Mouse (Mus musculus) liver, embryonic 11.5 days (tissue): ENCODE data around the gene Gm21964. TPM values are rescaled to one million over a fixed set of nuclear protein-coding genes. Genes with fewer than 3 reads are reported as not detected.

Experiments
- ATAC-seq: fragments of 200-750 bp; cut with Nextera tagmentation; replicated peaks from 2 replicates; pipeline ENCODE4 v1.8.0; 2017; ENCODE audit warnings: moderate number of reproducible peaks, mild to moderate bottlenecking, moderate TSS enrichment, moderate library complexity; ENCODE audit not compliant: low FRiP score
- DNase-seq: peaks from one replicate; pipeline ENCODE4 v3.0.0-alpha.2; 2017; ENCODE audit warnings: low spot score
- H3K27ac ChIP-seq: fragments of 300-500 bp; sonication (generic); 2 replicates; pipeline ENCODE4 v1.5.1; 2014; ENCODE audit warnings: mild to moderate bottlenecking, low read depth, low read length, control low read depth
- H3K27me3 ChIP-seq: fragments of 300-500 bp; sonication (generic); replicated peaks from 2 replicates; pipeline ENCODE4 v1.6.1; 2014; ENCODE audit warnings: low read length, mixed read lengths; ENCODE audit not compliant: control insufficient read depth, insufficient read depth
- H3K36me3 ChIP-seq: fragments of 300-500 bp; sonication (generic); 2 replicates; pipeline ENCODE4 v1.6.1; 2014; ENCODE audit warnings: mild to moderate bottlenecking, low read length, moderate library complexity, mixed read lengths; ENCODE audit not compliant: control insufficient read depth, insufficient read depth
- H3K4me1 ChIP-seq: fragments of 300-500 bp; sonication (generic); replicated peaks from 2 replicates; pipeline ENCODE4 v1.6.1; 2014; ENCODE audit warnings: low read length, mixed read lengths; ENCODE audit not compliant: control insufficient read depth, insufficient read depth
- H3K4me2 ChIP-seq: fragments of 300-500 bp; sonication (generic); 2 replicates; pipeline ENCODE4 v1.6.1; 2014; ENCODE audit warnings: mild to moderate bottlenecking, control low read depth, moderate library complexity
- H3K4me3 ChIP-seq: fragments of 300-500 bp; sonication (generic); 2 replicates; pipeline ENCODE4 v1.5.1; 2014; ENCODE audit warnings: low read depth, low read length, control low read depth
- H3K9ac ChIP-seq: fragments of 300-500 bp; sonication (generic); 2 replicates; pipeline ENCODE4 v1.6.1; 2014; ENCODE audit warnings: low read depth, low read length, control low read depth
- H3K9me3 ChIP-seq: fragments of 300-500 bp; sonication (generic); 2 replicates; pipeline ENCODE4 v1.6.1; 2016; ENCODE audit warnings: low read length, inconsistent platforms, mixed read lengths; ENCODE audit not compliant: control insufficient read depth
- WGBS: fragments of 180-500 bp; shearing (Covaris S2); extraction: QIAGEN DNeasy Blood & Tissue Kit; methylation state at CpG from one replicate; pipeline ENCODE4 v1.1.7; 2014; 5-methylcytosine and 5-hydroxymethylcytosine counted together
- polyA plus RNA-seq: library from polyadenylated mRNA; unstranded; fragments of >200 nt; fragmentation: Nextera tagmentation; extraction: Ambion mirVana; gene quantifications from 2 replicates; pipeline ENCODE4 v1.2.1, GENCODE M21; 2014

Gene Gm21964
- polyA plus RNA-seq, 1 experiment from 2014 or later: not detected

- no peaks in the 10 kb centered on the region for H3K36me3 ChIP-seq
- ATAC-seq (peak; percentile 80), DNase-seq (peak; percentile 63)
- no peaks in the 10 kb centered on the region for H3K9me3 ChIP-seq
- peak within 1 kb of the TSS; percentile 66 for H3K9ac ChIP-seq
- H3K4me2 ChIP-seq: peak within 1 kb of the TSS; percentile 91
- no peaks in the 10 kb centered on the region for H3K4me1 ChIP-seq
- H3K4me3 ChIP-seq: peak within 1 kb of the TSS; percentile 65
- WGBS: 9% methylated on average over 54 of the region's 54 CpGs
- H3K27me3 ChIP-seq: no peaks in the 10 kb centered on the region
- no peak within 1 kb of the TSS for H3K27ac ChIP-seq
Observed at GRCm38 (mm10) chr8:110079282-110080221, 21.5 kb upstream of the Gm21964 start, which contains the start of gene Zfp612. Gene Zfp612 (plus strand): TSS chr8:110079746.

GRCm38 (mm10) chr8:110082416-110083105 is 18.4 kb upstream of the Gm21964 start:
- Histone ChIP-seq H3K4me2 (no peak overlapping the region), H3K9ac (no peak overlapping the region), H3K27me3 (no peaks in the 10 kb centered on the region), H3K4me1 (no peaks in the 10 kb centered on the region), H3K36me3 (no peaks in the 10 kb centered on the region; the same call in 1 of the 2 replicates), H3K4me3 (no peak overlapping the region), H3K9me3 (no peaks in the 10 kb centered on the region), H3K27ac (no peak overlapping the region)
- 78% methylated on average over 11 of the region's 11 CpGs for WGBS
- ATAC-seq: no peak
- DNase-seq: no peak

- Histone ChIP-seq H3K4me3 (no peak overlapping the region), H3K9me3 (no peaks in the 10 kb centered on the region; the same call in 1 of the 2 replicates), H3K4me2 (no peak overlapping the region), H3K9ac (no peak overlapping the region), H3K4me1 (no peaks in the 10 kb centered on the region), H3K36me3 (peaks cover 14% of the 10 kb centered on the region), H3K27ac (no peak overlapping the region), H3K27me3 (no peaks in the 10 kb centered on the region)
- whole genome bisulfite sequencing: 48% methylated on average over 1 of the region's 1 CpGs
- DNase-seq: no peak
- ATAC-seq: no peak
Observed at GRCm38 (mm10) chr8:110091869-110092268, 9.1 kb upstream of the Gm21964 start.

- H3K9ac ChIP-seq: no peak overlapping the region
- no peaks in the 10 kb centered on the region for H3K4me1 ChIP-seq
- ATAC-seq: no peak
- H3K27me3 ChIP-seq: no peaks in the 10 kb centered on the region
- no peaks in the 10 kb centered on the region for H3K36me3 ChIP-seq
- H3K4me3 ChIP-seq: no peak overlapping the region
- H3K4me2 ChIP-seq: no peak overlapping the region
- 85% methylated on average over 15 of the region's 15 CpGs for WGBS
- H3K27ac ChIP-seq: no peak overlapping the region
- H3K9me3 ChIP-seq: no peaks in the 10 kb centered on the region
- no peak for DNase-seq
Observed at GRCm38 (mm10) chr8:110101676-110102075, 669 bp downstream of the Gm21964 start.

- 76% methylated on average over 3 of the region's 3 CpGs for WGBS
- no peak within 1 kb of the TSS for H3K27ac ChIP-seq
Observed at GRCm38 (mm10) chr8:110102653-110103052, 1.6 kb downstream of the Gm21964 start, which contains the start of gene Gm17720. Gene Gm17720 (minus strand): TSS chr8:110102753.

GRCm38 (mm10) chr8:110119715-110120114 is 18.7 kb downstream of the Gm21964 start:
- no peak overlapping the region for H3K4me2 ChIP-seq
- H3K27me3 ChIP-seq: no peaks in the 10 kb centered on the region
- H3K27ac ChIP-seq: no peak overlapping the region
- H3K4me1 ChIP-seq: no peaks in the 10 kb centered on the region
- no peak overlapping the region for H3K4me3 ChIP-seq
- no peak for DNase-seq
- no peak for ATAC-seq
- no peaks in the 10 kb centered on the region for H3K9me3 ChIP-seq
- no peak overlapping the region for H3K9ac ChIP-seq
- H3K36me3 ChIP-seq: no peaks in the 10 kb centered on the region
- 37% methylated on average over 6 of the region's 6 CpGs for WGBS

More at GRCm38 (mm10) chr8:110102653-110103052, 1.6 kb downstream of the Gm21964 start, which contains the start of gene Gm17720:
- Histone ChIP-seq H3K4me1 (no peaks in the 10 kb centered on the region), H3K36me3 (no peaks in the 10 kb centered on the region), H3K4me2 (no peak within 1 kb of the TSS), H3K27me3 (no peaks in the 10 kb centered on the region), H3K4me3 (no peak within 1 kb of the TSS), H3K9ac (no peak within 1 kb of the TSS), H3K9me3 (no peaks in the 10 kb centered on the region)
- ATAC-seq (no peak), DNase-seq (no peak)

- 24% methylated on average over 13 of the region's 13 CpGs for WGBS
- no peaks in the 10 kb centered on the region for H3K36me3 ChIP-seq
- no peak overlapping the region for H3K9ac ChIP-seq
- DNase-seq (peak; percentile 63), ATAC-seq (no peak)
- no peaks in the 10 kb centered on the region for H3K9me3 ChIP-seq
- no peak overlapping the region for H3K4me2 ChIP-seq
- H3K27ac ChIP-seq: no peak overlapping the region
- H3K4me3 ChIP-seq: no peak overlapping the region
- H3K4me1 ChIP-seq: no peaks in the 10 kb centered on the region
- H3K27me3 ChIP-seq: no peaks in the 10 kb centered on the region
Observed at GRCm38 (mm10) chr8:110130537-110130936, 29.5 kb downstream of the Gm21964 start.

GRCm38 (mm10) chr8:110134236-110134635 is 33.2 kb downstream of the Gm21964 start:
- Histone ChIP-seq H3K36me3 (no peaks in the 10 kb centered on the region), H3K9ac (no peak overlapping the region), H3K4me1 (no peaks in the 10 kb centered on the region), H3K9me3 (no peaks in the 10 kb centered on the region), H3K4me2 (no peak overlapping the region), H3K27ac (no peak overlapping the region), H3K27me3 (no peaks in the 10 kb centered on the region), H3K4me3 (no peak overlapping the region)
- 90% methylated on average over 8 of the region's 8 CpGs for WGBS
- no peak for DNase-seq
- no peak for ATAC-seq
